Mouse (Mus musculus) erythroblast, embryonic 14.5 days (primary cell): Measurements from ENCODE around the gene Mybpc2. TPM values are rescaled to one million over a fixed set of nuclear protein-coding genes. Genes with fewer than 3 reads are reported as not detected.

Experiments
- H3K27me3 ChIP-seq: 2 replicates; pipeline ENCODE4 v1.6.1; 2012; ENCODE audit warnings: inconsistent platforms; ENCODE audit not compliant: control insufficient read depth
- H3K36me3 ChIP-seq: 2 replicates; pipeline ENCODE4 v1.6.1; 2012; ENCODE audit warnings: mild to moderate bottlenecking, inconsistent platforms; ENCODE audit not compliant: control insufficient read depth
- H3K4me1 ChIP-seq: 2 replicates; pipeline ENCODE4 v1.6.1; 2012; ENCODE audit warnings: inconsistent platforms; ENCODE audit not compliant: control insufficient read depth
- H3K4me3 ChIP-seq: replicated peaks from 2 replicates; pipeline ENCODE3; 2012; ENCODE audit warnings: moderate library complexity, mild to moderate bottlenecking, inconsistent platforms
- H3K9me3 ChIP-seq: 2 replicates; pipeline ENCODE4 v1.6.1; 2012; ENCODE audit warnings: low read length, inconsistent platforms, mixed read lengths; ENCODE audit not compliant: control insufficient read depth
- GATA1 ChIP-seq: IDR thresholded peaks from 2 replicates; pipeline ENCODE4 v1.6.1; 2012; ENCODE audit warnings: low read length, inconsistent platforms, mixed read lengths
- TAL1 ChIP-seq: IDR thresholded peaks from 3 replicates; pipeline ENCODE4 v1.6.1; 2012; ENCODE audit warnings: low read length, inconsistent platforms, mixed read lengths
- polyA plus RNA-seq: library from polyadenylated mRNA; stranded (reverse); fragments of >175 nt; gene quantifications from 2 replicates; pipeline ENCODE4 v1.2.3, GENCODE M21; 2012

Mybpc2 gene
- polyA plus RNA-seq, 1 experiment: not detected

DNA sequence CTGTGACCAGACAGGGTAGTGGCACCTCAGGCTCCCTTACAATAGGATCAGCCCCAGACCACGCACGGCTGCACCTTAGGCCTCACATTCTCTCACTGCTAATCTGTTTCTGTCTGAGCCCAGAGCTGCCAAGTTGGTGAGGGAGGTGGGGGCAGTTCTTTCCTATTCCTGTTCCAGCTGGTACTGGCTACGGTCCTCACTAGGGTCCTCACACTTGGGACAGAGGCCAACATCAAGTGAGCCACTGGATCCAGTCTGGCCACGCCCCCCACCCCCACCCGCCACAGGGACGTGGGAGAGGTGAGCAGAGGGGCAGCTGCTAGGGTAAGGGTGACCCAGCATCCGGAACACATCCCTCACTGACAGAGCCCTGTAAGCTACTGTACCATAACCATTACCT lies 12.6 kb upstream of the Mybpc2 start:
- Histone ChIP-seq H3K4me1 (peaks cover 14% of the 10 kb centered on the region), H3K36me3 (peaks cover 100% of the 10 kb centered on the region), H3K27me3 (no peaks in the 10 kb centered on the region), H3K9me3 (peaks cover 2% of the 10 kb centered on the region; the same call in 1 of the 2 replicates), H3K4me3 (no peak overlapping the region)
- no peak for TF ChIP-seq TAL1
- no peak for TF ChIP-seq GATA1

DNA sequence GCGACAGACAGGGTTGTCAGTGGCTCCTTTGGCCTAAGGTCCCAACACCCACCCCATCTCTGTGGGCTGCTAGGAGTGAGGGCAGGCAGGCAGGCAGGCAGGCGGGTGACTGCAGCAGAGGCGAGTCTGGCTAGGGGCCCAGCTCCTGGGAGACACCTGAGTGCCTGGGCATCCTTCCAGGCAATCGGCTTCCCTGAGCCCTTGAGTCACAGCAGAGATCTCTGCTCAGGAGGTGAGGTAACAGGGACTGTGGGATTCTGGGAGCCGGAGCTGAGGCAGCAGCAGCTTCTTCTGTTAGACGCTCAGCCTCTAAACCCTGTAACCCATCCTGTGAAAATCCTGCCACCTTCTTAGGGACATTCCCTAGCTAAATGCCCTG lies 12.1 kb upstream of the Mybpc2 start:
- peaks cover 99% of the 10 kb centered on the region for H3K36me3 ChIP-seq

DNA sequence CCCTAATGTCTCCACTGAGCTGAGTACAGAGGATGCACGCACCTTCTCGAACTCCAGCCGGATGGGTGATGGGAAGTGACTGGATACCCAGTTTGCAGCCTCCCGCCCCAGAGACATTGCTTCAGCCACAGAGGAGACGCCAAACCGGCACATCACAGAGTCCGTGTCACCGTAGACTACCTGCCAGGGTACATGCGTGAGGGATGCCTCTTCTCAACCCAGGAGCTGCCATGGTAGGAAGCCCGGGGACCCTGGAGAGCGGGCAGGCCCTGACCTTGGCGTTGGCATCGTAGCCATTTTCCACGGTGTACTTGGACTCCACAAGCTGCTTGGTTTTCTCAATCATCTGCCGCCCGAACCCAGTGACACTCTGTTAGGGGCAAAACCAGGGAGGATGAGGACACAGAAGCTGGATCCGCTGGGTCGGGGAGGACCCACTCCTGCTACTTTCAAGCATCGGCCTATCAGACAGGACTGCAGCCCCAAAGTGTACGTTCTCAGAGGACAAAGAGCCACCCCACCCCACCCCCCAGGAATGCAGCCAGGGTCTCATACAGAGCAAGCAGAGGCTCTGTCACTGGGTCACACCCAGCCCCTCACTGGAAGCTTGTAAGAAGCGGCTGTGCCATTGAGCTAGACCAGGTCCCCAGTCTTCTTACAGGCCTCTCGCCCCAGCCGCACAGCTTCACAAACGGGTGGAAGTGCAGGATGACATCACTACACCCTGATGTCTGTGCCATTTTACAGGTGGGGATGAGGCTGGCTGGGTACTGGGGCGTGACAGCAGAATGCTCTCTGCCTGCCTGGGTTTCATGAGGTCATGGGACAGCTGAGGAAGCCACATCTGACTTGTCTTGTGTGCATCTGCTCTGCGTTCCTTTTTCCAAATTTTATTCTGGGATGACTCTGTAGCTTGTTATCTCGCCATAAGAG lies 11.5 kb upstream of the Mybpc2 start:
- Histone ChIP-seq H3K27me3 (no peaks in the 10 kb centered on the region), H3K4me3 (no peak overlapping the region), H3K36me3 (peaks cover 92% of the 10 kb centered on the region), H3K4me1 (peaks cover 14% of the 10 kb centered on the region), H3K9me3 (no peaks in the 10 kb centered on the region; the same call in 1 of the 2 replicates)
- TF ChIP-seq GATA1: no peak
- TF ChIP-seq TAL1: no peak

More for the DNA sequence above, 12.1 kb upstream of the Mybpc2 start:
- no peak overlapping the region for H3K4me3 ChIP-seq
- peaks cover 14% of the 10 kb centered on the region for H3K4me1 ChIP-seq
- H3K9me3 ChIP-seq: peaks cover 2% of the 10 kb centered on the region; the same call in 1 of the 2 replicates
- TF ChIP-seq GATA1 (no peak), TAL1 (no peak)
- H3K27me3 ChIP-seq: no peaks in the 10 kb centered on the region

DNA sequence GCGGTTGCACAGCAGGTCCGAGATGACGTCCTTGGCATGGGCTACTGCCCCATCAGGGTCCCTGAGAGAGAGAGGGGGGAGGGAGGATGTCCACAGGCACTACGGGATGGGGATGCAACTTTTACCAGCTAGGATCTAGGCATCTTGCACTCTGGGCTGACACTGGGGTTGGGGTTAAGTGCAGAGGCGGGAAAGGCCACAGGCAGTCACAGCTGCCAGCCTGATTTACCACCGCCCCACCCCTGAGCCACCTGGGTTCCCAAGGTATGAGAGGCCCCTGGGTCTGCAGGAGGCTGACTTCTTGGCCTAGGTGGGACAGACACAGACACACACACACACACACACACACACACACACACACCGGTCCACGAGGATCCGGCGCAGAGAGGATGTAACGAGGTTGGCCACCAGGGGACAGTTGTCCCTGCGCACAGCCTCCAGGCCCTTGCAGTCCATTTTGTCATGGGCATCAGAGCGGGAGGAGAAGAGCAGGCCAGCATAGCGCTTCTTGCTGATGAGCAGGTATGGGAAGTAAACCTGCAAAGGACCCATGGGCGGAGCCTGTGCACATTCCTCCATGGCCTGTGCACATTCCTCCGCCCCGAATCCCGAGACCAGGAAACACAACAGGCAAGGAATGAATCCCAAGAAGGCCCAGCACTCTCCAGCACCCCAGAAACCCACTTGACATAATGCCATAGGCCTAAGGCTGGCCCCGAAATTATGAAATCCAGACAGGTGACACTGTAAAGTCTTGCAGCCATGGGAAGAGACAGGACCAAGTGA lies 10.4 kb upstream of the Mybpc2 start:
- no peaks in the 10 kb centered on the region for H3K9me3 ChIP-seq
- no peak for TF ChIP-seq TAL1
- TF ChIP-seq GATA1: no peak
- peaks cover 14% of the 10 kb centered on the region for H3K4me1 ChIP-seq
- no peak overlapping the region for H3K4me3 ChIP-seq
- H3K27me3 ChIP-seq: no peaks in the 10 kb centered on the region
- H3K36me3 ChIP-seq: peaks cover 82% of the 10 kb centered on the region

DNA sequence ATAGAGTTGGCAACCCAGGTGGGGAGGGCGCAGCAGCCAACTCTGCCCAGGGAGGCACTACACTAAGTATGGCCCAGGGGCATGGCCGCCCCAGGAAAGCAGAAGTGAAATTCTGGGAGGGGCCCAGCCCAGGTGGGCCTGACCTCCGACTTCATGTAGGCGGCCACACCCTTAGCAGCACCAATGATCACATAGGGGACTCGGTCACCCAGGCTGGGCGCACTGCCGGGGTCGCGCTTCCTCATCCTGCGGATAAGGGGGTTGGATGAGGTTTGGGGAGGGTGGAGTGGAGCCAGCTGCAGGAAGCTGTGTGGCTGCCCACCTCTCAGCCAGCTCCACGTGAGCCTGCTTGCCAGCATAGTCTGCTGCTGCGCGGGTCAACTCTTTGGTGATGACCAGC lies 9.8 kb upstream of the Mybpc2 start:
- H3K4me1 ChIP-seq: peaks cover 14% of the 10 kb centered on the region
- H3K27me3 ChIP-seq: no peaks in the 10 kb centered on the region
- H3K36me3 ChIP-seq: peaks cover 75% of the 10 kb centered on the region
- TF ChIP-seq TAL1: no peak
- TF ChIP-seq GATA1: no peak
- H3K9me3 ChIP-seq: no peaks in the 10 kb centered on the region
- H3K4me3 ChIP-seq: no peak overlapping the region

DNA sequence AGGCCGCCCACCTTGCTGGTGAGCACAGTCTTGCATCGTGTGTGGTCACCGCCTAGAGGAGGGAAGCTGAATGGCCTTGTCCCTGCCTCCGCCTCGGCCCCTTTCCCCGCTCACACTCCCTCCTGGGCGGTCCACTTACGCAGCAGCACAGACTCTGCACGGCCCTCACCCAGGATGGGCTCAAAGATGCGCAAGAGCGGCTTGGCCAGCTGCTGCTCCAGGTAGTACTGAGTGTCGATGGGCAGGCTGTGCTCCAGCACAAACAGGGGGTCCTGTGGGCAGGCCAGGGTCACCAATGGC lies 9.2 kb upstream of the Mybpc2 start:
- peaks cover 3% of the 10 kb centered on the region for H3K27me3 ChIP-seq
- TF ChIP-seq TAL1 (no peak), GATA1 (no peak)
- H3K4me1 ChIP-seq: peaks cover 16% of the 10 kb centered on the region
- no peak overlapping the region for H3K4me3 ChIP-seq
- peaks cover 70% of the 10 kb centered on the region for H3K36me3 ChIP-seq
- no peaks in the 10 kb centered on the region for H3K9me3 ChIP-seq

DNA sequence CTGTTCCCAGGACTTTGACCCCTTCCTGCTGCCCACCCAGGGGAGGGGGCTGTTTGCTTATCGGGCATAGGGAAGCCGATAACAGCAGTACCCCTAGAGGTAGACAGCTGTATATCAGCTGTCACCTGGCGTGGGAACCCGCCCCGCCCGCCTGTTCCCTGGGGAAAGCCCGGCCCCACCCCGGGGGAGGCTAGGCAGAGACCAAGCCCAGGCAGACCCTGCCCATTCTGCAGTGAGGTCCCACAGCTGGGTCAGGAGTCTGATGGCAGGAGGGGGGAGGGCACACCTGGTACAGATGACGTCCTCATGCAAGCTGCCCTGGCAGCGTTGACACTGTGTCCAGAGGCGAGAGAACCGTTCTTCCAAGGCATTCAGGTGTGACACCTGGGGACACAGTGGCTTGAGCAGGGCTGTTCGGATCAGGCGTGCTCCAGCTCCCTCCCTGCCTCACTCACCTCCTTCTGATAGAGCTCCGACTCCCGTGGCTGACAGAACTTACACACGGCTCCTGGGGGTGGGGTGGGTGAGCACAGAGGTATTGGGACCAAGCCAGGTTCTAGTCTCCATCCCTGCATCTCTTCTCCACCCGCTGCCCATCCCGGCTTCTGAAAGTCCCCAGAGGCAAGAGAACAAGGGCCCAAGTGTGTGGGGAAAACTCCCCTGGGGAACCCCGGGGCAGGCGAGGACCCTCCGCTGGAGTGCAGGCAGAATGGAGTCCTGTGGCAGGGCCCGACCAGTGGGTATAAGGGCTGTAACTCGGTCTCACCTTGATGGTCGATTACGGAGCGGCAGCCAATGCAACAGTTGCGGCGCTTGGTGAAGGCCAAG lies 8.7 kb upstream of the Mybpc2 start:
- TF ChIP-seq GATA1: no peak
- TF ChIP-seq TAL1: no peak
- Histone ChIP-seq H3K27me3 (peaks cover 8% of the 10 kb centered on the region), H3K4me1 (peaks cover 22% of the 10 kb centered on the region), H3K4me3 (no peak overlapping the region), H3K9me3 (no peaks in the 10 kb centered on the region), H3K36me3 (peaks cover 64% of the 10 kb centered on the region)

DNA sequence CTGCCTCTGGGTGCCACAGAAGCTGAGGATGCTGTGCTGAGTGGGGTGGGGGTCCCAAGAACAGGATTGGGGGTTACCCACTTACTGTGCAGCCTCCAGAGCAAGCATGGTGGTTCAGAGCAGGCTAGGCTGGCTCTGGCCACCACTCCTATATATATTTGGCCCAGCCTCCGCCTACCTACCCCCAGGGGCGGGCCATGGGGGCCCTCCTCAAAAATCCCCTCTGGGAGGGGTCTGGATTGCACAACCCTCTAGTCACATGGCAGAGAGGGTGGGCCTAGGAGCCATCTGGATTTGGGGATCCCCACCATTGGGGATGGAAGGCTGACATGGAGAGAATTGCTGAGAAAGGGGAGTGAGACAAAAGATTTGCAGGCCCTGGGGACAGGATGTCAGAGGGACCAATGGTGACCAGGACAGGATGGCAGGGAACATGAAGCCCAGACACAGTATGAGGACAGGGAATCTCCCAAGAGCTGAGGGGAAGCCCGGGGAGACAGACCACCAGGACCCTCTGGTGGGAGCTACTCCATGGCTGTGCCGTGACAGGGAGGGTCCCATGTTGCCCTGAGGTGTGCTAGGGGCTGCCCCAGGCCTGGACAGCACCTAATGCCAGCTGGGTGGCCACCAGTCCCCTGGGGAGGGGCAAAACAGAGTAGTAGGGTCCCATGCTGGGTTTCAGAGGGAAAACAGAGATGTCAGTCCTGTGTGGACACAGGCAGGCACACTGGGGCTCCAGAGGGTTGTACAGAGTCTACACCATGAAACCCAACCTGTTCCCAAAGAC lies 7.7 kb upstream of the Mybpc2 start, which contains the start of gene Spib:
Gene Spib (minus strand): TSS at position 126 of the 787 bp plus-strand sequence.
- peaks cover 54% of the 10 kb centered on the region for H3K36me3 ChIP-seq

More for the DNA sequence above, 7.7 kb upstream of the Mybpc2 start, which contains the start of gene Spib:
- H3K9me3 ChIP-seq: no peaks in the 10 kb centered on the region
- TF ChIP-seq GATA1 (no peak), TAL1 (no peak)
- peaks cover 31% of the 10 kb centered on the region for H3K4me1 ChIP-seq
- peaks cover 15% of the 10 kb centered on the region for H3K27me3 ChIP-seq
- H3K4me3 ChIP-seq: no peak within 1 kb of the TSS
